Mouse (Mus musculus) activated CD4-positive, CD25-positive, alpha-beta regulatory T cell (primary cell): Measurements from ENCODE around the gene Esp34. TPM values are rescaled to one million over a fixed set of nuclear protein-coding genes. Genes with fewer than 3 reads are reported as not detected.

Experiments used
- polyA plus RNA-seq, 2 experiments: library from polyadenylated mRNA; unstranded; fragments of 100-300 nt; shearing (Covaris generic); gene quantifications; one replicate each; pipeline ENCODE4 v1.2.1; 2017

Gene Esp34
- not detected for polyA plus RNA-seq

DNA sequence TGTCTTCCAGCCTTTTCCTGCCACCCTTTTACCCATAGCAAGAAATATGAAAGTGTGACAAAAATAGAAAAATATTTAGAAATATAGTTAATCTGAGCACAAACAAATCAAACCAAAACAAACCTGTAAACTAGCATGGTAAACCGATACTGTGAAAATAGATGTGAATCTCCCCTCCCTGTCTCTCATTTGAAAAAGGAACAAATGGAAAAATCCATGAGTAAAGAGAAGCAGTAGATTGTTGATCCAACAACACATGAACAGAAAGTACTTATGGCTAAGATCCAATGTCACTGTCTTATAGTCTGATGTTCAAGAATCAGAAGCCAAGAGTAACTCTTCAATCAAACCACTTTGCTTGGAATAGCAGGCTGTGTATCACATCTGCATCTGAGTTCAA lies at the start of gene Esp34:
TSS of gene Esp34 (plus strand) at position 301 of the 400 bp plus-strand sequence.

Other genes with a start within 250 kb of the Esp34 start
- gene Olfr137, start 246.6 kb upstream of the Esp34 start, polyA plus RNA-seq = under 1 TPM in 1 of 2 experiments, not detected in 1; 0.12 TPM
- gene Olfr136, start 224.4 kb upstream of the Esp34 start, polyA plus RNA-seq = under 1 TPM in 1 of 2 experiments, not detected in 1; 0.26 TPM
- not detected for gene Esp36, start 134.0 kb upstream of the Esp34 start, polyA plus RNA-seq
- gene Esp31, start 85.3 kb downstream of the Esp34 start, polyA plus RNA-seq = not detected